Mouse (Mus musculus): ENCODE data around the gene Tmem229b. TPM values are rescaled to one million over a fixed set of nuclear protein-coding genes. Genes with fewer than 3 reads are reported as not detected.
A peak's percentile ranks its signal among the peaks of the same experiment; 100 is the strongest.
"Not testable (repeated sequence)": the region's sequence is repeated elsewhere in the genome, so short reads cannot be mapped to it uniquely, and the experiment has no call there.

Gene Tmem229b
- total RNA-seq, 1 experiment from 2014 or later = 74.7 TPM

DNA sequence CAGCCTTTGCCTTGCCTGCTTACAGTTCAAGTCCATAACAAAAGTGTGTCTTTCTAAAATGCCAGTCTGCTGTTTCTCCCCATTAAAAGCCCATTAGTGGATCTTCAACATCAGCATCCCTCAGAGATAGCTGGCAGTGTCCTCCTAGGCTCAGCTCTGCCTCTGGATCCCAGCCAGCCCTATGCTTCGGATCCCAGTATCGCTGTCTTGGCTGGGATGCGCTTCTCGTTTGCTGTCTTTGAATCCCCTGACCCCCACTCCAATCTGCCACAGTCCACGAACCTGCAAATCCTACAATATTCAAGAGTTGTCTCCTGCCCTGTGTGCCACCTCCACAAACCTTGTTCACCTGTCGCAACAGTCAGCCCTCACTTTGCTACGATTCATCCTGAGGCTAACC lies 36.7 kb downstream of the Tmem229b start:
- no peak for ATAC-seq (replicated peaks; ENCODE audit: low read depth, poor library complexity, severe bottlenecking)

DNA sequence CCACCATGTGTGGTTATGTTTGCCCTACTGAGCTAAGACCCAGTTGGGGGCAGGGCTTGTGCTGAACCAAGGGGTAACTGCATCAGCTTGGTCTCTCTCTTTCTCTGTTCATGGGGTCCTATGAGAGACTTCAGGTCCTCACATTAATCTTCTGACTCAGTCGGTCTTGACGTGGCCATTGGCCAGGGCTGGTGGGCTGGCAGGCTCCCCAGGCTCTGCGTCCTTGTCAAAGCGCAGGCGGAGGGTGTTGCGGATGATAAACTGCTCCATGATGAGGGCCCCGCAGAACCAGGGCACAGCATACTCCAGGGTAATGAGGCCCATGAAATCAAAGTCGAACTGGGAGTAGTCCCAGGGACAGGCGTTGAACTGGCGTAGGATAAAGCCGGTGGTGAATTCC lies 42.9 kb downstream of the Tmem229b start:
- ATAC-seq (replicated peaks; ENCODE audit: low read depth, poor library complexity, severe bottlenecking) = not testable (repeated sequence)

- no peak for ATAC-seq (replicated peaks; ENCODE audit: low read depth, poor library complexity, severe bottlenecking)
Observed at GRCm38 (mm10) chr12:78956405-78956804, 51.0 kb downstream of the Tmem229b start.

DNA sequence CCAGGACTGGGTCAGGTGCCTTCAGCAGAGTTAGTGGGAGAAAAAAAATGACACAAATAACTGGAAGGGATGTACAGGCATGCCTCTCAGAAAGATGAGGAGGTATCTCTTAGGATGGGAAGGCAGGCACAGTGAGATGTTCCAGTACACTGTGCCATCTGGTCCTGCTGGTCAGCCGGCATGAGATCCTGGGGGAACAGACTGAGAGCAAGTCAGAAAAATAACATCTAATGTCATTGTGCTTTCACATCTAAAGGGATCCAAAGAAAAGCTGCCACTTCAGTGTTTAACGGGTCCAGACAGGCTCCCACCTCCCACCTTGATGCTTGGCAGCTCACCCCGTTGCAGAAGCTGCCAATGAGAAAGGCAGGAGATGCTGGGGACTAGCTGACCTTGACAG lies 54.9 kb downstream of the Tmem229b start:
- no peak for ATAC-seq (replicated peaks; ENCODE audit: low read depth, poor library complexity, severe bottlenecking)

DNA sequence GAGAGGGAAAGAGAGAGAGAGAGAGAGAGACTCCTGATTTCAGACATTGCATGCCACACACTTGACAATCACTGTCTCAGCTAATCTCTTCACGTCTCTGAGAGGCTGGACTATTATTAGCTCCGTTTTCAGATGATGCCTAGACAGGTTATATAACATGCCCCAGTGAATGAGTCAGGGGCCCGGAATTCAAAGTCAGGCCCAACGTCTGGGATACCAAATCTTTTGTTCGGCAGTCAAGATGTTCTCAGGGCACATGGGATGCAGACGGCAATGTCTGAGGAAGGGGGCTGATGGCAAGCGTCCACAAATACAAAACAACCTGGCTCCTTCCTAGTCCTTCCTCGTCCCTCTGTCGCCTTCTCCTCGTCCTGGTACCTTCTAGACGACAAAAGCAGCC lies 55.4 kb downstream of the Tmem229b start:
- no peak for ATAC-seq (replicated peaks; ENCODE audit: low read depth, poor library complexity, severe bottlenecking)

GRCm38 (mm10) chr12:78947661-78948060 lies 59.8 kb downstream of the Tmem229b start:
- no peak for ATAC-seq (replicated peaks; ENCODE audit: low read depth, poor library complexity, severe bottlenecking)

GRCm38 (mm10) chr12:78947161-78947560 lies 60.3 kb downstream of the Tmem229b start:
- ATAC-seq (replicated peaks; ENCODE audit: low read depth, poor library complexity, severe bottlenecking) = peak; percentile 68

GRCm38 (mm10) chr12:78942931-78943330 lies 64.5 kb downstream of the Tmem229b start:
- no peak for ATAC-seq (replicated peaks; ENCODE audit: low read depth, poor library complexity, severe bottlenecking)

DNA sequence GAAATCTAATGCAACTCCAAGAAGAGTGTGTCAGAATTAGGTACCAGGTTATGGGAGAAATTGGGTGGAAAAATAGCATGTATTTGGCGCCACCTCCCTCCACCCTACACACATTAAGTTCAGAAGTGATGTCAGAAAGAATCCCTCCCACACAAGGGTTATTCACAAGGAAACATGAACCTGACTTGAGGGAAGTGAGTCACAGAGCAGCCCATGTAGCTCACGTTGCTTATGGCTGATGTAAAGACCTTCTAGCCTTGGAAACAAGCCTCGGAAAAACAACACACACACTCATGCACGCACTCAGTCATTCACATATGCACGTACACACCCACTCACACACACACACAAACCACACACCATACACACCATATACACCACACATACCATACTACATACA lies 67.3 kb downstream of the Tmem229b start:
- ATAC-seq (replicated peaks; ENCODE audit: low read depth, poor library complexity, severe bottlenecking) = no peak

GRCm38 (mm10) chr12:78939393-78940037 lies 67.9 kb downstream of the Tmem229b start:
- no peak for ATAC-seq (replicated peaks; ENCODE audit: low read depth, poor library complexity, severe bottlenecking)

- no peak for ATAC-seq (replicated peaks; ENCODE audit: low read depth, poor library complexity, severe bottlenecking)
Observed at GRCm38 (mm10) chr12:78936494-78936893, 70.9 kb downstream of the Tmem229b start.

DNA sequence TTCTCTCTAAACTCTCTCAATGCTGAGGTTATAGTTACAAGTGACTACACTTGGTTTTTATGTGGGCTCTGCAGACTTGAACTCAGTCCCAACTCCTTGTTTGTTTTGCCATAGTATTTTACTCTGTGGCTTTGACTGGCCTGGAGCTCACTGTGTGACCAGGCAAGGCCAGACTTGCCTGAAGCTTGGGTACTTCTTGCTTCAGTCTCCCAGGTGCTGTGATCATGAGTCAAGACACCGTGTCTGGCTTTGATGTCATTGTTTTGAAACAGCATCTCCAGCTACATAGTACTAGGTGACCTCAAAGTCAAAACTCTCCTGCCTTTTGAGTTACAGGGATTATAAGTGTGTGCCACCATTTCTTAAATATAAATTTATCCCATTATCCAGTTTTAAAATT lies 77.5 kb downstream of the Tmem229b start:
- no peak for ATAC-seq (replicated peaks; ENCODE audit: low read depth, poor library complexity, severe bottlenecking)

DNA sequence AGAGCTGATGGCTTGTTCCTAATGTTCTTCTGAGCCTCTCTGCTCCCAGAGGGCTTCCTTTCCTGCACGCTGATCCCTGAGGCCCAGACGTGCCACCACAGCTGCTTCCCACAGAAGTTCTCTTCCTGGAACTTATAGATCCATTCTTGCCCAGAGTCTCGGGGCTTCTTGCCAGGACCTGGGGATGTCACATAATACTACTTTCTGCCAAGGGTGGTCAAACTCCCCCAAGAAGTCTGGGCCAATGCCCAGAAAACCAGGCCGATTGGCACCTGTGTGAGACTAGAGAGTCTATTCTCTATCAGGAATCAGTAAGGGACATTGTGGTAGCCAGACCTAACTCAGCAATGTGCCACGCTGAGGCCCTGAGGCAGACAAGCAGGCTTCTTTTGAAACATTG lies 80.1 kb downstream of the Tmem229b start:
- ATAC-seq (replicated peaks; ENCODE audit: low read depth, poor library complexity, severe bottlenecking) = no peak

- ATAC-seq (replicated peaks; ENCODE audit: low read depth, poor library complexity, severe bottlenecking) = peak; percentile 65
Observed at GRCm38 (mm10) chr12:78923539-78924189, 83.8 kb downstream of the Tmem229b start.

DNA sequence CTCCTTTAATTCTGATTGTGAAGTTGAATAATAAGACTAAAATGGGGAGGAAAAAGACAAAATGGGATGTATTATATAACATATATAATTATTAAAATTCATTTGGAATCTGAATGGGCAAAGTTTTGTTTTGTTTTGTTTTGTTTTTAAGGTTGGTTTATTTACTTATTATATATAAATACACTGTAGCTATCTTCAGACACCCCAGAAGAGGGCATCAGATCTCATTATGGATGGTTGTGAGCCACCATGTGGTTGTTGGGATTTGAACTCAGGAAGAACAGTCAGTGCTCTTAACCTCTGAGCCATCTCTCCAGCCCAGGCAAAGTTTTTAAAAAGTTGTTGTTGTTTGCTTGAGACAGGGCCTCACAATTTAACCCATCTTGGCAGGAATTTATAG lies 84.5 kb downstream of the Tmem229b start:
- not testable (repeated sequence) for ATAC-seq (replicated peaks; ENCODE audit: low read depth, poor library complexity, severe bottlenecking)

- ATAC-seq (replicated peaks; ENCODE audit: low read depth, poor library complexity, severe bottlenecking) = no peak
Observed at GRCm38 (mm10) chr12:78922058-78922457, 85.4 kb downstream of the Tmem229b start.

DNA sequence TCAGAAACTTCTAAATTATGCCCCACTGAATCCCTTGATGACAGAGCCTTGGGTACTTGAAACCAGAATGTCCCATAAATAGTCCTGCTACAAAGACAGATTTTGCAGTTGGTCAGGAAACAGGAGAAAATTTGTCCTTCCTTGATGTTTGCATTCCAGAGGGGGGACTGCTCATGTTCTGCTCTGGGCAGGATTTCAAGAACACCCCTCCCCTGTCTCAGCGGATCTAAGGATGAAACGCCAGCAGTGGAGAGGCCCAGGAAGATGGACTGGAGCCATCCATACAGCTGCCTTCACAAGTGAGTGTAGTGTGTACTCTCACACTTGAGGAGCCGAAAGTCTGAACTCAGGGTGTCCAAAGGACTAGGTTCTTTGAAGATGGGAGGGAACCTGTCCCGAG lies 86.0 kb downstream of the Tmem229b start:
- ATAC-seq (replicated peaks; ENCODE audit: low read depth, poor library complexity, severe bottlenecking) = no peak

DNA sequence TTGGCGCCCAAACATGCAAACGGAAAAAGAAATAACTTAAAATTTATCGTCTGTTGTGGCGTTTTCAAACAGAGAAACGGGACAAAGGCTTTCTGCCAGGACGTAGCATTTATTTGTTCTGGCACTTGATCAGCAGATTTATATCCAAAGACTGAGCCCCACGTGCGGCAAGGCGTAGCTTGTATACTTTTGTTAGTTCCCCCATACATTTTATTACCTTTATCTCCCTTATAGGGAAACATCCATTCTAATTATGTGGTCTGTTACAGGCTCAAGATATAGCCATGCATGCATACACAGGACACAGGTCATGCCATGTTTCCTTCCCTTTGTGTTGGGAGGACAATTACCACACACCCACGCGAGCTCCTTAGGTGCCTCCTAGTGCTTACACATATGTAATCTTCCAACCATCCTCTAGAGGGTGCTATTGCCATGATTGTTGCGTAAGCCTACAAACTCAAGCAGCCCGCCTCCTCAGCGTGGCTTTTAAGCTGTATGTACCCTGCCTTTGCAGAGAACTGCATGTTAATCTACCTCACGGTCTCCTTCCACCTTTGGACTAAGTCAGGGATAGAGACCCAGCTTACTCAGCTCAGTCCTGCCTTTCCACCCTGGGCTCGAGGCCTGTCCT lies 88.2 kb downstream of the Tmem229b start:
- ATAC-seq (replicated peaks; ENCODE audit: low read depth, poor library complexity, severe bottlenecking) = peak; percentile 87

- peak; percentile 86 for ATAC-seq (replicated peaks; ENCODE audit: low read depth, poor library complexity, severe bottlenecking)
Observed at GRCm38 (mm10) chr12:78918227-78919078, 89.0 kb downstream of the Tmem229b start.

DNA sequence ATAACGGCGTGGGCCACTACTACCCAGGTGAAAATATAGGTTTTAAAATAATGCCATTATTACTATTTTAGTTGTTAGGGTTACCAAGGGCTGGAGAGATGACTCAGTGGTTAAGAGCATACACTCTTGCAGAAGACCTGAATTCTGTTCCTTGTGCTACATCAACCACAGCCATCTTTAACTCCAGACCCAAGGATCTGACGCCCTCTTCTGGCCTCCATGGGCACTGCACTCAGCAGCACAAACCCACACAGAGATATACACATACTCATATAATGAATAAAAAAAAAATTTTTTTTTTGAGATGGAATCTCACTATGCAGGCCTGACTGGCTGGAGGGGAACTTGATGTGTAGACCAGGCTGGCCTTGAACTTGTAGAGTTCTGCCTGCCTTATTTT lies 91.1 kb downstream of the Tmem229b start:
- no peak for ATAC-seq (replicated peaks; ENCODE audit: low read depth, poor library complexity, severe bottlenecking)

DNA sequence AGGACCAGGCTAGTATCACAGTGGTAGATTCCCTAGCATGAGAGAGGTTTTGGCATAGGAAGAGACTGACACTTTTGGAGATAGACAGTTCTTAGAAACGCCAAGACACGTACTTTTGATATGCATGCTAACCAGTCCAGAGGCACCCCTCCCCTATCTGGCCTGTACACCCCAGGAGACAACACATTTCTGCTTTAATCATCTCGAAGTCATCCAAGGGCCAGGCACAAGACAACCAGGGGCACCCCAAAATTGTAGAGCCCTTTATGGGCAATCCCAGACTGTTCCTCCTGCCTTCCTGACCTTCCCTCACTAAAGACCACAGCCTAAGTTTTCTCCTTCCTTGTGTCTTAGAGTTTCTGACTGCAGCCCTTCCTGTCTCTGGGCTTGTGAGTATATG lies 91.9 kb downstream of the Tmem229b start:
- no peak for ATAC-seq (replicated peaks; ENCODE audit: low read depth, poor library complexity, severe bottlenecking)
